Mouse (Mus musculus) stomach, postnatal 0 days (tissue): ENCODE measurements around the gene Timm10b.

Source experiments
- CTCF ChIP-seq: IDR thresholded peaks from 2 replicates; pipeline ENCODE4 v1.5.1; 2016; ENCODE audit warnings: antibody characterized with exemption, low read depth, mild to moderate bottlenecking, moderate library complexity
- EP300 ChIP-seq: optimal IDR thresholded peaks from 2 replicates; pipeline ENCODE3; 2016; ENCODE audit warnings: antibody characterized with exemption

- TF ChIP-seq CTCF (no peak), EP300 (no peak)
Observed at GRCm38 (mm10) chr7:105638776-105639175, 1.1 kb upstream of the Timm10b start.
